Mouse (Mus musculus) lung, postnatal 10 days (tissue): ENCODE data around the gene Ahctf1.
A peak's percentile ranks its signal among the peaks of the same experiment; 100 is the strongest.
"Not testable (repeated sequence)": the region's sequence is repeated elsewhere in the genome, so short reads cannot be mapped to it uniquely, and the experiment has no call there.

ENCODE experiments used
- DNase-seq: peaks from one replicate; pipeline ENCODE4 v3.0.0; 2021

Gene Ahctf1

DNA sequence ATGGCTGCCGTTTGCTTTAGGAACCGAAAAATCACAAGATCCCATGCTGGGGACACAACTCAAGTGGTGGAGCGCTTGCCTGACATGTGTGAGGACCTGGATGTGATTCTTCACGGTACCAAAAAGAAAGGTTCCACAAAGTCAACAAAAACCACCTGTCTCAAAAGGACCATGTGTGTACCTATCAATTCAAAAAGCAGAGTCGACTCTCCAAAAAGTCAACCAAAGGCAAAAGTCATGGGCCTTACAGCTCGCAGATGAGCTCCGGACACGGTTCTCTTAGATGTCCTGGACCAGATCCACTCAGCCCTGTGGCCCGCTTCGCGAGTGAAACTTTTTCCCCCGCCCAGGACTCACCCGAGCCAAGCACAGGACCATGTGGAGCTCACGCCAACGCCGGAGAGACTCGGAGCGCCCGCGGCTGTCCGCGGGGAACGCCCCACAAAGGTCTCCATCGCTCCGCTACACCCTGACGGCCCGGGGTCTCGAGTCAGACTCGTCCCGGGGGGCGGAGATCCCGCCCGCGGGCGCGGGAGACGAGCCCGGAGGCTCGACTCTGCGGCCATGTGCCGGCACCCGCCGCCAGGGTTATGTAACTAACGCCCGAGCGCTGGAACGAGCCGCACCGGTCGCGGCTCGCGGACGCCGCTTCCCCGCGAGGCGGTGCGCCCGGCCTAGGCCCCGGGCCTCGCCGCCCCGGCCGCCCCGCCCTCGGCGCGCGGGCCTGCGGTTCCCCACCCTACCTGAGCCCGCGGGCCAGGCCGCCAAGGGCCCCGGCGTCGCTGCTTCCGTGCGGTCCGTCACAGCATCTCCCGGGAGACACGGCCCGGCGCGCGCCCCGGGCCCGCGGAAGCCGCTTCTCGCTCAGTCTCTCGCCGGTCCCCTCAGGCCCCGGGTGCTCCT is 619 bp downstream of the Ahctf1 start, which contains the start of gene Gm10518:
TSS of gene Gm10518 (plus strand) at position 767 of the 903 bp plus-strand sequence.
- DNase-seq = peak; percentile 66

DNA sequence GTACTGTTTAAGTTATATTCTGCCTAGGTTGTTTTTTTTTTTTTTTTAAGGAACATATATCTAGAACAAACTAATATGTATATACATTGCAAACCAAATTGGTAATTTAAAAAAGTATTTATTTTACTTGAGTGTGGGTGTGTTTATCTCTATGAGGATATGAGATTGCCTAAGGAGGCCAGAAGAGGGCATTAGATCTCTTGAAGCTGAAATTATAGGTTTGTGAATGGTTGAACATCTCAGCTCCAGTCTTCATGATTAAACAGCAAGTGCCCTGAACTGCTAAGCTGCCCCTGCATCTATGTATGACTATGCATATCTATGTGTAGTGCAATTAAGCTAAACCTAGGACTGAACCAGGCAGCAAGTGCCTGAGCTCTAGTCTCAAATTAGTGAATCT is 4.7 kb downstream of the Ahctf1 start:
- no peak for DNase-seq

DNA sequence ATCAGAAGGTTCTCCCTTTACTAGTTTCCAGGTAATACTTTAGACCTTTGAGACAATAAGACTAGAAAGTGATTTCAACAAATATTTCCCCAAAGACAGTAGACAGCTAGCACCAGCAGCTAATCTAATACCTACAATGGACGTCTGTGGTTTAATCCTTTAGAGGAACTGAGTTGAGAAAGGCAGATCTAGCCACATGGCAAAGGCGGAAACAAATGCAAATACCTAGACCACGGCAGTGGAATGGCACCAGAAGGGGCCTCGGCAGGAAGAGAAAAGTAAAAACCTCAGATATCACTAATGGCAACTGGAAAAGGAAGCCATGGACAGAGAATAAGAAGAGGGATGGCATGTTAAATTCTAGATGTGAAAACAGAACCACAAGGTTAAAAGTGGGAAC is 16.2 kb downstream of the Ahctf1 start:
- no peak for DNase-seq

- DNase-seq = no peak
Observed at GRCm38 (mm10) chr1:179785502-179785901, 18.0 kb downstream of the Ahctf1 start.

GRCm38 (mm10) chr1:179784098-179784497 is 19.4 kb downstream of the Ahctf1 start:
- no peak for DNase-seq

DNA sequence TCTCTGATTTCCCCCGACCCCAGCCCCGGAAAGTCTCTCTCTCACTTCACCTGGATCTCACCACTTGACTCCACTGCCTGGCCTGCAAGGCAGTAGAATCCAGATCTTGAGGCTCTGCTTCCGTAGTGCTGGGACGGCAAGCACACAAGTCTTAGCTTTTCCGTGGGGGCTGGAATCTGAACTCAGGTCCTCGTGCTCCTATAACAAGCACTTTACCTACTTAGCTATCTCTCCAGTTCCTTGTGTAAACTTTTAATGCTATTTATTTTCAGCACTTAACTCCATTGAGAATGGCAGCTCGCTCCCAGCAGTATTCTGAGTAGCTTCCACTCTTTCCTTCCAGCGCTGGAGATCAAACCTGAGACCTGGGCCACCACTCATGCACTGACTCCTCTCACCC is 26.6 kb downstream of the Ahctf1 start:
- DNase-seq = peak; percentile 2

DNA sequence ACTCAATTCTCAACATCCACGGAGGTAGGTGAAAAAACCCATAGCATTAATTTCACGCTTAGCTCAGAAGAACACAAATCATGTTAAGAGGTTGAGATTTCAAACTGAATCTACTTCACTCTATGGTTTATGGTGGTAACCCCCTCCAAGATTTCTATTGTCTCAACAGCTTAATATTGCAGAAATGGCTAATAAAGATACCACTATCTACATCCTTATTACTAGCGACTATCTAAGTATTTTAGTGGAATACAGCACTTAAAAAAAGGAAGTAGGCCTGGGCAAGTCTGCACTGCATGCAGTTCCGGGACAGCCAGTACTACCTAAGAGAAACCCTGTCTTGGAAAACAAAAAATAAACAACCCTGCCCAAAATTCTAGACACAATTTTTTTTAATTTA is 42.9 kb downstream of the Ahctf1 start:
- DNase-seq = no peak

DNA sequence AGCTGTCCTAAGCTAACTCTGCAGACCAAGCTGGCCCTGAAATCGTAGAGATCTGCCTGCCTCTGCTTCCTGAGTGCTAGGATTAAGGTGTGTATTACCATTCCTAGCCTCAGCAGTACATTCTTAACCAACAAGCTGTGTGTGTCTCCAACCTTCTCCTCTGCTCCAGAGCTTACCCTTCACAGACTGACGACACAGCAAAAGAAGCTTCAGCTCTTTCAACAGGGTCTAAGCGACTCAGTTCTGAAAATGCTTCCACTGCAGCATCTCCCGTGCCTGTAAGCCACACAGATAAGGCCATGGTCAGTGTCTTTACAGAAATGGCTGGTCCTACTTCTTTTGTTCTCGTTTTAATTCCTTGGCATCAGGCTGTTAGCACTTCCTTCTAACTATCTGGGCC is 43.4 kb downstream of the Ahctf1 start:
- DNase-seq = no peak

GRCm38 (mm10) chr1:179756477-179756876 is 47.0 kb downstream of the Ahctf1 start:
- no peak for DNase-seq

DNA sequence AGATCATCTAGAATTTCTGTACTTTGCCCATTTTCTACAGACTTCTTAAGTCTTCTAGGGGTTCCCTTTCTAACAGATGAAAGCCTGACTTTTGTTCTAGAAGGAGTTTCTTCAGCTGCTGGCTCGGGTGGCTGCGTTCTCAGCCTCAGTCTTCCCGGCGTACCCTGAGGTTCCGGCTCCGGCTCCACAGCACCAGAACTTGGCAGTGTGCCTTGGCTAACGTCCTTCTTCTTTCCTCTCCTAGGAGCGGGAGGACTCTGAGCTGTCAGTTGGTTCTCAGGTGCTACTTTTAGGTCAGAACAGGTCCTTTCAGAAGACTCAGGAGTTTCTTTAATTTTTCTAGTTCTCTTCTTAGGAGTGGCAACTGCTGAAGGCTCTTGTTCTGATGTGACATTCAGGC is 50.5 kb downstream of the Ahctf1 start:
- peak; percentile 19 for DNase-seq

GRCm38 (mm10) chr1:179752276-179752675 is 51.2 kb downstream of the Ahctf1 start:
- no peak for DNase-seq

- DNase-seq = no peak
Observed at GRCm38 (mm10) chr1:179745171-179745570, 58.3 kb downstream of the Ahctf1 start, which contains the start of gene Kif28. Gene Kif28, minus strand, starts transcription at chr1:179745271.

DNA sequence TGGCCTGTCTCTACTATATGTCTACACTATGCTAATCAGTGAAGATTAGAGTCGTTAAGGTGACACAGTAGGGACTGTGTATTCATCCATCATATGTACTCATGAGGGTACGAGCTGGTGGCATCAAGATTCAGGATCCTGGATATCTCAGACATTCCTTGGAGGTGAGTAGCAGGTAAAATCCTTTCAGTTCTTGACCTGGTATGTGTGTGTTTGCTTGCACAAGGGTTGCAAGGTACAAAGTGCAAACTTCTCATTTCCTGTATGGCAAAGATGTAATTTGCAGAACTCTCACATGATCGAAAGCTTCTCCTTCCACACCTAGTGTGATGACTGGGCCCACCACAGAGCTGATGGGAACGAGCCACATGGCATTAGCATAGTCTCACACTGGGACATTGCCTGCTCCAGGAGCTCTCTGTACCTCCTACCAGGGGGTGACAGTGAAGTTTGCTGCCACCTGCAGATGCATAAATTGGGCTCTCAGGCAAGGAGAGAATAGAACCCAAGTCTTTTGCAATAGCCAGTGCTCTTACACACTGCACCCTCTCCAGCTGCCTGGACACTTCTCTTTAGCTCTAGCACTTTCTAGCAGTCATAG is 59.8 kb downstream of the Ahctf1 start:
- DNase-seq = no peak

DNA sequence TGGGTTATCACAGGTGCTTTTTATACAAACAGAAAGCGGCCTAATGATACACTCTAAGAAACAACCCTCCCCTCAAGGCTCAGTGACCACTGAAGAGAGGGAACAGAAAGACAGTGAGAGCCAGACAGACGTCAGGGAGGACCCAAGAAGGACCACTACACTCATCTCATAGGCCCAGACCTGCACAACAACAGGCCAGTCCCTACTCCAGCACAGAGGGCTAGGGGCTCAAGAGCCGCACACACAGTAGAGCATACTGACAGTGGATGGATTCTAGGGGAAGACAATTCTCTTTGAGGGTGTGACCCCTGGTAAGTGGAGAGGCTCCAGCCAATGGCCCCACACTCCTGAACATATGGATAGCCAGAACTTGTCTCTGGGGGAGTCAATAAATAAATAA is 67.0 kb downstream of the Ahctf1 start:
- no peak for DNase-seq

DNA sequence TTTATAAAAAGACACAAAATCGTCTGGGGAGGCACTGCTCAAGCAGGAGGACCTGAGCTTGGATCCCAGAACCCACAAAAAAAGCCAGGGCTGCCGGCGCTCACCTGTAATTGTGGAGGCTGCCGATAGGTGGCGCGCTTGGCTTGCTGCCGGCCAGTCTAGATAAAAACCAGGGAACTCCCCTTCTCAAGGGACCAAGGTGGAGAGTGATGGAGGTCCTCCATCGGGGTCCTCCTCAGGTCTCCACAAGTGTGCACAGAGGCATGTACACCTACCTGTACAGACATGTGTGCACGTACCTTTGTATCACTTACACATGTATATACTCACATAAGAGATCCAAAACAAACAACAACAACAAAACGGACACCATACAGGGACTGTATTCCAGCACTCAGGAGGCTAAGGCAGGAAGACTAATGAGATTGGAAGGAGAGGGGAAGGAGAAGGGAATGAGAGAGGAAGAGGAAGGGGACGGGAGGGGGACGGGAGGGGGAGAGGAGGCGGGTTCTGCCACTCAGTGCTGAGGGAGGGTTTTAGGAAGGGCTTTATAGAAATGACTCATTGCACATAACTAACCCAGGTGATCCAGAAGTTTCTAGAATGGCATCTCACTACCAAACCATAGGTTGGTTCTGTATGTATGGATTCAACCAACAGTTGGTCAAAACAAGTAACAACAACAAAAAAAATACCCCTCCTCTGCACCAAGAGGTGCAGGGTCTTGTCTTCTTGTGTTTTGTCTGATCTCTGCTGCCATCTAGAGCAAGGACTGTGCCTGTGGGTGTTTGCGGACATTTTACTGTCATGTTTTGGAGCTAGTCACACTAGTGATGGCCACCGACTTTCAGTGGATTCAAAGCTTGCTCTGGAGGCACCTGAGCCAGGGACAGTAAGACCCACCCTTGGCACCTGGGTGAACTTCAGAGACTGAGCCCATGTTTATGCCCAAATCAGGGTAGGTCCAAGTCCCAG is 68.7 kb downstream of the Ahctf1 start:
- DNase-seq = peak; percentile 72

- no peak for DNase-seq
Observed at GRCm38 (mm10) chr1:179731391-179731790, 72.1 kb downstream of the Ahctf1 start.

DNA sequence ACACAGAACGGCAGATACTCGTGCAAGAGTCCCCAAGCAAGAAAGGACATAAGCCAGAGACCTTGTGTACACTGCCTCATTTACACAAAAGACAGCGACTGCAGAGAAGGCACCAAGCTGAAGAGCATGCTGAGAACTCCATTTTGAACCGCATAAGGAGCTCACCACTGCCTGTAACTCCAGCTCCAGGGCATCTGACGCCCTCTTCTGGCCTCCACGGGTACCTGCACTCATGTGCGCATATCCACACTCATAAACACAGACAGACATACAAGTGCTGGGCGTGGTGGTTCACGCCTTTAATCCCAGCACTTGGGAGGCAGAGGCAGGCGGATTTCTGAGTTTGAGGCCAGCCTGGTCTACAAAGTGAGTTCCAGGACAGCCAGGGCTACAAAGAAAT is 74.8 kb downstream of the Ahctf1 start:
- no peak for DNase-seq

DNA sequence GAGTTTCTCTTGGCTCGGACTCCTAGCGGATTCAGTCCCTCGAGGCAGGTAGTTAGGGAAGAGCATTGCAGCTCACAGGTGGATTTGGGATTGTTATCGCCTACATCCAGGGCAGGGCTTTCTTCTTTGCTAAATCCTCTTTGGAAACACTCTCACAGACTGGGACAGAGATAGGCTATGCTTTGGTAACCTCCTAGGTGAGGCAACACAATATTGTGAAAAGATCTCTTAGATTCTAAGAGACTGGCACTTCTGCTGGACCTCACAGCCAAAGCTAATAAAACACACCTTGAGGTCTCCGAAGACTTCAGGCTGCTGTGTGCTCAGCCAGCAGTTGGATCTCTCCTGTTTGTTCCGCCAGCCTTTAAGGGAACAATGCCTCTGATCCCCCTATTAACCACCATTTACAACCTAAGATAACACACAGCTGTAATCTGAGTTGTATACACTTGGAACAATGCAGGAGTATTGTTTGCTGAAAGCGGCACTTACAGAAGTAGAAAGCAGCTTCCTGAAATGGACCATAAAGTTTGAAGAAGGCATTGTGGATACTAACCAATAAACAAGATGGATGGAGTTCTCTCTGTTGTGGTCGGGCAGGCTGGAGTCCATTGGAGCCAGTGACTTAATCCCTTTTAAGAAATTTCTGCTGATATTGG is 80.5 kb downstream of the Ahctf1 start:
- DNase-seq = no peak

- no peak for DNase-seq
Observed at GRCm38 (mm10) chr1:179715786-179716185, 87.7 kb downstream of the Ahctf1 start.

DNA sequence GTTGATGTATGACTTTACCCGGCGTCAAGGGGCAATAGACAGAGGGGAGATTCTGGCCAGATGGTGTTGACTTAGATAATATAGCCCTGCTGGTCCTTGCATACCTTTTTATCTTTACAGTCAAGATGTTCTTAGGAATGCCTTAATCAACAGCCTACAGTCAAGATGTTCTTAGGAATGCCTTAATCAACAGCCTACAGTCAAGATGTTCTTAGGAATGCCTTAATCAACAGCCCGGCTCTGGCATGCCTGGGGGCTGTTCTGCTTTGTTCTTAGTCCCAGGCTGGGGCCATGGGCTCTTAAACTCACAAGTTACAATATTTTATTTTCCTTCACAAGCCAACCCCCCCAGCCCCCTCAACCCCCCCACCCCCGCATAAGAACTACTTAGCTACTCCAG is 88.2 kb downstream of the Ahctf1 start:
- DNase-seq = not testable (repeated sequence)

DNA sequence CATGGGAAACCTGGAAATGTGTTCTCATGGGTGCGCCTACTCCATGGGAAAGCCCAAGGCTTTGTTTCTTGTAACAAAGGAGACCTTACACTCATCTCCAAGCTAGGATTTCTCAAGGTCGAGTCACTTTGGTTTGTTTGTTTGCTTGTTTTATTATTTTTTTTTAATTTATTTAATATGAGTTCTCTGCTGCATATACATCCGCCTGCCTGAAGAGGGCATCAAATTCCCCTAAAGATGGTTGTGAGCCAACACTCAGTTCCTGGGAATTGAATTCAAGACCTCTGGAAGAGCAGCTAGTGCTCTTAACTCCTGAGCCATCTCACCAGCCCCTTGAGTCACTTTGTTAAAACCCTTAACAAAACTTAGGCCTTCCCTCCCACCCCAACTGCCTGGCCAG is 90.1 kb downstream of the Ahctf1 start:
- no peak for DNase-seq

DNA sequence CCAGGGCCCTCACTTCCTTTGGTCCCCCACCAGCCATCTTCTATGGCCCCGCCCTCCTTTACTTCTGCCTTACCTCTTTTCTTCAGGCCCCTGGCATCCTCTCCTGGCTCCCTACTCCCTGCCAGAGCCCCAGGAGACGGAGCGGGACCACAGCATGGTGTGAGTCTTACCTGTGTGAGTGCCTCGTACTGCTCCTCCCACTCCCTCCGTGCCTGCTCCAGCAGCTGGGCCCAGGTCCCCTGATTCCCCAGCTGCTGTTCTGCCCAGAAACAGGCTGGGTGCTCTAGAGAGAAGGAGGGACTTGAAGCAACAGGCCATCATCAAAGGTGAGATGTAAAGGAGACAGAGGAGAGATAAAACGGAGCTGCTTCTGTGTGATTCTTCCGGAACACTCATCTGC is 90.8 kb downstream of the Ahctf1 start:
- DNase-seq = no peak

DNA sequence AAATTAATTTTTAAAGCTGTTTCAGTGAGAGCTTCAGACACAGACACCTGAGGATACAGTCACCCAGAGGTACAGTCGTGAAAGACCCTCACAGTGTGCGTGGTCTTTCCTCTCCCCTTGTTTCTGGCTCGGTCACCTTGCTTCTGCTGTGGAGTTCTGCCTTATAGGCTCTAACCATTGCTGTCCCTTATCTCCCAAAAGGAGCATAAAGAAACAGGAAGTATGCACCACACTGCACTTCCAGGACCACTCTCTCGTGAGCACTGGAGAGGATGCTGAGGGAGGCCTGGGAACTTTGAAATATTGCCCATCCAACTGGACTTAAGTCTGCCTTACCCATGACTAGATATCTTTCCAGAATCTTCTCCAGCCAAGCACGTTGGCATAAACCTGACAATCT is 92.7 kb downstream of the Ahctf1 start:
- no peak for DNase-seq
